Comparison of ENCODE assay signal across 15 mouse cellular contexts in the genomic region with DNA sequence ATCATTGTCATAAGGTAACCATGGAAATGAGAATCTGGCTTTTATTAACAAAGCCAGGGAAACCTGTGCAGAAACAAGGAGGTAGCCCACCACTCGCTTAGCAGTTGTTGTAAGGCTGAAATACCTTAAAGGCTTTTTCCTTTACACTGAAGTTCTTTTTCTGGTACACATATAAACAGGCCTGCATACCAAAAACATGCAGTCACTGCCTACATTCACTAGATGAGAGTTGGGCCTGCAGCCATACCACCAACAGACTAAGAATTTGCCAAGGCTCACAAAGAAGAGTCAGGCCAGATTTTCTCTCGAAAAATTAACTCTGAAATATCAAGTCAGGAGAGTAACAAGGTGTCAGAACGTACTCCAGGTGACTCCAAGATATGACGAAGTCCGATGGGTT.
DNase-seq lines count a peak whose midpoint lies in the region; ATAC-seq and TF ChIP-seq lines count a peak whose summit lies in the region.
"Had no signal": no experiment of that assay in that cellular context is flagged by ENCODE, and none has a peak within 500 bp of the region (broad histone marks: within the 10 kb centered on the region; RNA-seq: fewer than 3 reads in every experiment).

No protein-coding gene starts in this region.

- no peak overlapping the region for H3K4me3 ChIP-seq in gastrocnemius, adult 2 months
- no peak overlapping the region for H3K4me3 ChIP-seq in embryonic facial prominence, embryonic 13.5 days
- H3K4me3 ChIP-seq: heart, embryonic 13.5 days; midbrain, embryonic 12.5 days; myocyte; neural tube, embryonic 15.5 days had no signal

- peak; percentile 17 for DNase-seq in gastrocnemius, adult 2 months
- DNase-seq in gastrocnemius, adult 8-10 months (ENCODE audit: low spot score in 2 of 2), result no peak
- peak; percentile 86 for DNase-seq in 3T3-L1 (ENCODE audit: low read depth, low spot score)
- peak; percentile 18 for DNase-seq in lung, postnatal 14 days
- no peak for DNase-seq in heart, postnatal 25 days (ENCODE audit: low spot score)
- DNase-seq: cerebellum, postnatal 36 days; thymus, postnatal 25 days had no signal

- intact Hi-C loops in gastrocnemius, adult 2 months (cut with DNase I), result no loop called here
- intact Hi-C loops in heart, postnatal 25 days (cut with DNase I), result no loop called here

- no peak overlapping the region for H3K4me2 ChIP-seq in embryonic facial prominence, embryonic 13.5 days
- H3K4me2 ChIP-seq: heart, embryonic 13.5 days; midbrain, embryonic 12.5 days; neural tube, embryonic 15.5 days had no signal

- H3K27ac ChIP-seq in gastrocnemius, adult 2 months, result 0 out of 2 replicates have a peak overlapping the region, but pooled peaks have one; percentile 8
- 0 out of 2 replicates have a peak overlapping the region, but pooled peaks have one; percentile 22 for H3K27ac ChIP-seq in embryonic facial prominence, embryonic 13.5 days
- H3K27ac ChIP-seq: heart, embryonic 13.5 days; liver, embryonic 14.5 days; macrophage; midbrain, embryonic 12.5 days; neural tube, embryonic 15.5 days had no signal

- no peak for ATAC-seq in embryonic facial prominence, embryonic 13.5 days (ENCODE audit: insufficient number of reproducible peaks, insufficient read depth, low FRiP score, low TSS enrichment, low read depth)
- no peak for ATAC-seq in cerebellum, adult (ENCODE audit: insufficient number of reproducible peaks, low FRiP score, low TSS enrichment)

- H3K27me3 ChIP-seq in embryonic facial prominence, embryonic 13.5 days, result no peaks in the 10 kb centered on the region
- H3K27me3 ChIP-seq: heart, embryonic 13.5 days; midbrain, embryonic 12.5 days; neural tube, embryonic 15.5 days had no signal

- H3K36me3 ChIP-seq in embryonic facial prominence, embryonic 13.5 days, result no peaks in the 10 kb centered on the region
- H3K36me3 ChIP-seq: heart, embryonic 13.5 days; midbrain, embryonic 12.5 days; neural tube, embryonic 15.5 days had no signal

- no peak overlapping the region for H3K9ac ChIP-seq in embryonic facial prominence, embryonic 13.5 days
- H3K9ac ChIP-seq: heart, embryonic 13.5 days; liver, embryonic 14.5 days; midbrain, embryonic 12.5 days; neural tube, embryonic 15.5 days had no signal

- no peak for TF ChIP-seq CTCF in gastrocnemius, adult 2 months (IDR thresholded peaks at IDR 0.05)

- H3K9me3 ChIP-seq in embryonic facial prominence, embryonic 13.5 days, result no peaks in the 10 kb centered on the region
- H3K9me3 ChIP-seq: heart, embryonic 13.5 days; midbrain, embryonic 12.5 days; neural tube, embryonic 15.5 days had no signal

- WGBS in embryonic facial prominence, embryonic 13.5 days, result 63% methylated on average over 5 of the region's 5 CpGs

- peaks cover 8% of the 10 kb centered on the region for H3K4me1 ChIP-seq in embryonic facial prominence, embryonic 13.5 days
- H3K4me1 ChIP-seq: midbrain, embryonic 12.5 days; neural tube, embryonic 15.5 days had no signal

Comparison
In these comparisons a context has a peak if more than half of its experiments do, and no peak if none do; other contexts are left out.
1. DNase-seq: peak in gastrocnemius, adult 2 months (single experiment), 3T3-L1 (single experiment) and lung, postnatal 14 days (single experiment); none in gastrocnemius, adult 8-10 months (0 of 2) and heart, postnatal 25 days (single experiment).